Mouse (Mus musculus): ENCODE measurements around the gene Unc93b1. TPM values are rescaled to one million over a fixed set of nuclear protein-coding genes. Genes with fewer than 3 reads are reported as not detected.

Gene Unc93b1
- polyA plus RNA-seq (2012; rRNA removed): 93.7 TPM in 2 replicates

- no peak for DNase-seq (ENCODE audit: low read depth)
Observed at GRCm38 (mm10) chr19:3935032-3935895, at the start of gene Unc93b1. Gene Unc93b1 (plus strand): TSS chr19:3935186.

- no peak for DNase-seq (ENCODE audit: low read depth)
Observed at GRCm38 (mm10) chr19:3889096-3889495, 45.9 kb upstream of the Unc93b1 start.

- no peak for DNase-seq (ENCODE audit: low read depth)
Observed at GRCm38 (mm10) chr19:3890181-3890580, 44.8 kb upstream of the Unc93b1 start.

- no peak for DNase-seq (ENCODE audit: low read depth)
Observed at GRCm38 (mm10) chr19:3893545-3894116, 41.4 kb upstream of the Unc93b1 start.

- no peak for DNase-seq (ENCODE audit: low read depth)
Observed at GRCm38 (mm10) chr19:3894294-3894693, 40.7 kb upstream of the Unc93b1 start.

GRCm38 (mm10) chr19:3895171-3895631 lies 39.8 kb upstream of the Unc93b1 start:
- DNase-seq (ENCODE audit: low read depth): no peak

GRCm38 (mm10) chr19:3896208-3896607 lies 38.8 kb upstream of the Unc93b1 start:
- DNase-seq (ENCODE audit: low read depth): no peak

- no peak for DNase-seq (ENCODE audit: low read depth)
Observed at GRCm38 (mm10) chr19:3897557-3897956, 37.4 kb upstream of the Unc93b1 start.

GRCm38 (mm10) chr19:3898952-3899351 lies 36.0 kb upstream of the Unc93b1 start:
- no peak for DNase-seq (ENCODE audit: low read depth)

- DNase-seq (ENCODE audit: low read depth): no peak
Observed at GRCm38 (mm10) chr19:3899618-3900017, 35.4 kb upstream of the Unc93b1 start.

GRCm38 (mm10) chr19:3902966-3903365 lies 32.0 kb upstream of the Unc93b1 start:
- no peak for DNase-seq (ENCODE audit: low read depth)

GRCm38 (mm10) chr19:3903648-3904362 lies 31.2 kb upstream of the Unc93b1 start:
- no peak for DNase-seq (ENCODE audit: low read depth)

- DNase-seq (ENCODE audit: low read depth): no peak
Observed at GRCm38 (mm10) chr19:3904363-3904675, 30.7 kb upstream of the Unc93b1 start.

- no peak for DNase-seq (ENCODE audit: low read depth)
Observed at GRCm38 (mm10) chr19:3905261-3905969, 29.6 kb upstream of the Unc93b1 start.

- DNase-seq (ENCODE audit: low read depth): no peak
Observed at GRCm38 (mm10) chr19:3906326-3906725, 28.7 kb upstream of the Unc93b1 start.

GRCm38 (mm10) chr19:3906795-3907786 lies 27.9 kb upstream of the Unc93b1 start, which contains the start of gene Tcirg1:
Gene Tcirg1 (minus strand): TSS chr19:3907133.
- DNase-seq (ENCODE audit: low read depth): no peak

GRCm38 (mm10) chr19:3907876-3908660 lies 26.9 kb upstream of the Unc93b1 start:
- no peak for DNase-seq (ENCODE audit: low read depth)

- DNase-seq (ENCODE audit: low read depth): no peak
Observed at GRCm38 (mm10) chr19:3910206-3910605, 24.8 kb upstream of the Unc93b1 start.

GRCm38 (mm10) chr19:3912337-3913204 lies 22.4 kb upstream of the Unc93b1 start, which contains the start of gene Ndufs8:
Gene Ndufs8 (minus strand): TSS chr19:3912774.
- peak; percentile 98 for DNase-seq (ENCODE audit: low read depth)
